Mouse (Mus musculus) hindbrain, embryonic 12.5 days (tissue): Measurements from ENCODE around the gene Pctp. TPM values are rescaled to one million over a fixed set of nuclear protein-coding genes. Genes with fewer than 3 reads are reported as not detected.

Source experiments
- ATAC-seq: fragments of 200-750 bp; cut with Nextera tagmentation; 2 replicates; pipeline ENCODE4 v1.8.0; 2017; ENCODE audit warnings: moderate TSS enrichment; ENCODE audit not compliant: low FRiP score
- H3K27ac ChIP-seq: fragments of 300-500 bp; sonication (generic); 2 replicates; pipeline ENCODE4 v1.5.1; 2016; ENCODE audit warnings: mild to moderate bottlenecking
- H3K27me3 ChIP-seq: fragments of 300-500 bp; sonication (generic); 2 replicates; pipeline ENCODE4 v1.6.1; 2016; ENCODE audit warnings: mild to moderate bottlenecking
- H3K36me3 ChIP-seq: fragments of 300-500 bp; sonication (generic); 2 replicates; pipeline ENCODE4 v1.6.1; 2016; ENCODE audit warnings: mild to moderate bottlenecking
- H3K4me1 ChIP-seq: fragments of 300-500 bp; sonication (generic); 2 replicates; pipeline ENCODE4 v1.6.1; 2016
- H3K4me2 ChIP-seq: fragments of 300-500 bp; sonication (generic); replicated peaks from 2 replicates; pipeline ENCODE4 v1.6.1; 2016; ENCODE audit warnings: mild to moderate bottlenecking
- H3K4me3 ChIP-seq: fragments of 300-500 bp; sonication (generic); 2 replicates; pipeline ENCODE4 v1.5.1; 2016; ENCODE audit warnings: mild to moderate bottlenecking
- H3K9ac ChIP-seq: fragments of 300-500 bp; sonication (generic); 2 replicates; pipeline ENCODE4 v1.6.1; 2016; ENCODE audit warnings: mild to moderate bottlenecking, moderate library complexity
- H3K9me3 ChIP-seq: fragments of 300-500 bp; sonication (generic); replicated peaks from 2 replicates; pipeline ENCODE4 v1.6.1; 2016; ENCODE audit warnings: mild to moderate bottlenecking
- WGBS: fragments of 180-500 bp; shearing (Covaris S2); methylation state at CpG from one replicate; pipeline ENCODE4 v1.1.7; 2016; 5-methylcytosine and 5-hydroxymethylcytosine counted together
- polyA plus RNA-seq: library from polyadenylated mRNA; unstranded; fragments of >200 nt; fragmentation: Nextera tagmentation; extraction: Ambion mirVana; gene quantifications from 2 replicates; pipeline ENCODE4 v1.2.1, GENCODE M21; 2016

The Pctp gene
- polyA plus RNA-seq, 1 experiment from 2014 or later, result 4.3 TPM

DNA sequence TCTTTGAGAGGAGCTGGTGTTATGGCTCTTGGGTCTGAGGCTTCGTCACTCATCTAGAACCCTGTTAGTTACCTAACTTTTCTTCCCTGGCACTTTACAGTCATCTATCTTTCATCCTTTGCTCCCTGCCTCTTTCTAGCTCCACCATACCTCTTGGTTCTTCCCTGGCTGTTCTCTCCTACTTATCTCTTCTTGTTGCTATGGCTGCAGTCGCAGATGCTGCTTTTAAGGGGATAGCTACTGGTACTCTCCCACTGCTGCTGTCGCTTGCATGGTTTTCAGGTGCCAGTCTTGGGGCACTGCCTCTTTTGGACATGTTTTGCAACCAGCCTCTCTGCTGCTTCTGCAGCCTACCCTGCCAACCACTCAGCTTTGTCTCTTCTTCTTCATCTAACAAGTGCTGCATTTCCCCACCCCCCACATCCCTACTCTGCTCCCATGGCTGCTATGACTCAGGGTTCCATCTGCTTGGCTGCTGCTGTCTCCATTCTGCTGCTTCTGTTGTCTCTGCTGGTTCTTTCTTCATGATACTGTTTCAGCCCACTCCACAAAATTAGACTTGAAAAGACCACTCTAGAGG lies 51.9 kb downstream of the Pctp start:
- Histone ChIP-seq H3K27me3 (no peaks in the 10 kb centered on the region), H3K9me3 (no peaks in the 10 kb centered on the region), H3K27ac (no peak overlapping the region), H3K36me3 (no peaks in the 10 kb centered on the region), H3K4me3 (no peak overlapping the region), H3K4me1 (no peaks in the 10 kb centered on the region), H3K9ac (no peak overlapping the region), H3K4me2 (no peak overlapping the region)
- ATAC-seq, result no peak
- 89% methylated on average over 3 of the region's 3 CpGs for WGBS

DNA sequence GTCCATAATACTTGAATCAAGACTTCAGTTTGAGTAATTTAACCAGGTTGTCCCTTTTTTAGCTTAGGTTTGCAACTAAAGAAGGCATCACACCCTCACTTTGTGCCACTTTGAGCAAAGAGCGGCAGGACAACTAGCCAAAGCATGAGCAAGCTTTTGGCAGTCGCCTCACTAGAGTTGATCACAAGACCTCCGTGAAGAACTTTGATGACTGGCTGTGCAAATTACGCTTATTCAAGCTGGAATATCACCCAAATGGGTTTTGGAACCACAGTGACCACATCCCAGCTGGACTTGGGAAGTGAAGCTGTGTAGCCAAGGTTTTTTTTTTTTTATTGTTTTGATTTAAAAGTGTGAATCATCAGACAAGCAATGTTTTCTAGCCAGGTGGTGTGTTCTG lies 54.9 kb downstream of the Pctp start:
- no peaks in the 10 kb centered on the region for H3K4me1 ChIP-seq
- no peak overlapping the region for H3K4me3 ChIP-seq
- no peak for ATAC-seq
- no peak overlapping the region for H3K9ac ChIP-seq
- no peaks in the 10 kb centered on the region for H3K9me3 ChIP-seq
- 94% methylated on average over 4 of the region's 4 CpGs for WGBS
- H3K27me3 ChIP-seq, result no peaks in the 10 kb centered on the region
- H3K4me2 ChIP-seq, result no peak overlapping the region
- H3K27ac ChIP-seq, result no peak overlapping the region
- H3K36me3 ChIP-seq, result no peaks in the 10 kb centered on the region

DNA sequence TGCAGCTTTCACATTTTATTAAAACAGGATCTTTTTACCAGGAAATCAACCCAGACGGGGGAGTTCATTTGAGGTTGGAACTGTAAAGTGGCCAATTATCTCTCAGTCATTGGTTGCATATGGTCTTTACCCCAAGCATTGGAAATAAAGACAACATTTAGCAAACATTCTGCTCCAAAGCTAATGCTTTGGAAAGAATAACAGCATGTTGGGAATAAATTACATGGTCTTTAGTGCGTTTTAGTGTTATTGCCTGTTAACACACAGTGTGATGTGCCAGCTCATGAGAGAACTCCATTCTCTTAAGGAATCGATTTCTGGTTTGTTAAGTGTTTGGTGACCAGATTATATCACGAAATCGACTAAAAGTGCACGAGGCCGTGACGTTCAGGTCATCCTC lies 57.5 kb downstream of the Pctp start:
- Histone ChIP-seq H3K4me3 (no peak overlapping the region), H3K27ac (no peak overlapping the region), H3K27me3 (no peaks in the 10 kb centered on the region), H3K4me2 (no peak overlapping the region), H3K36me3 (no peaks in the 10 kb centered on the region), H3K4me1 (no peaks in the 10 kb centered on the region), H3K9me3 (no peaks in the 10 kb centered on the region), H3K9ac (no peak overlapping the region)
- no peak for ATAC-seq
- 80% methylated on average over 8 of the region's 8 CpGs for WGBS

DNA sequence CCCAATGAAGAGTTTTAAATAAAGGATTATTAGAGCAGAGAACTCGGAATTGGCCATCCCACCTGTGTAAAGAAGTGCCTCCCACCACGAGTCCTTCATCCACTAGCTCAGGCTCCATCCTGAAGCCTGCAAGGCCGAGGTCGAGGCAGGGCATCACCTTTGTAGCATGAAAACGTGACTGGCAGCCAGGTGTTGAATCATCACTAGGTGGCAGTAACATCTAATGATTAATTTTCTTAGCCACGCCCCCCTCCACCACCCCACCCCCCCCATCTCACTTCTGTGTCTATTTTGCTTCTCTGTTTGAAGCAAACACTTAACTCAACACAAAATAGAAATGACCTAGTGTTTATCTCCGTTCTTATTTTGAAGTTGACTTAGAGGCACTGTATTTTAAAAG lies 65.5 kb downstream of the Pctp start:
- H3K36me3 ChIP-seq, result no peaks in the 10 kb centered on the region
- no peak overlapping the region for H3K9ac ChIP-seq
- H3K4me1 ChIP-seq, result no peaks in the 10 kb centered on the region
- no peak for ATAC-seq
- H3K9me3 ChIP-seq, result no peaks in the 10 kb centered on the region
- 48% methylated on average over 7 of the region's 7 CpGs for WGBS
- no peak overlapping the region for H3K4me3 ChIP-seq
- H3K27me3 ChIP-seq, result no peaks in the 10 kb centered on the region
- no peak overlapping the region for H3K27ac ChIP-seq
- no peak overlapping the region for H3K4me2 ChIP-seq

Other genes starting within 250 kb of the Pctp start
- gene Ankfn1, start 225.2 kb downstream of the Pctp start, polyA plus RNA-seq, result 2.0 and 2.4 TPM in 2 replicates
- 10.5 and 11.2 TPM in 2 replicates for gene Tmem100, start 27.5 kb upstream of the Pctp start, polyA plus RNA-seq
- gene Gm45716, start 184.8 kb upstream of the Pctp start, polyA plus RNA-seq, result 20.5 and 22.0 TPM in 2 replicates
- 76.7 and 76.8 TPM in 2 replicates for gene Mmd, start 246.6 kb upstream of the Pctp start, polyA plus RNA-seq